Mouse (Mus musculus): ENCODE measurements at regions not wholly inside any gene's neighbourhood (a gene's known extent, or its start where the extent isn't known, plus 50 kb on each side); places are given as distances from the start of the nearest gene placed in this dataset.

- TF ChIP-seq CTCF (IDR thresholded peaks at IDR 0.05; ENCODE audit: low read depth, low read length): no peak
- TF ChIP-seq POLR2A (IDR thresholded peaks at IDR 0.05; ENCODE audit: extremely low read depth, insufficient read depth, low read length): no peak
Observed at GRCm38 (mm10) chr1:35752636-35753035, 315.6 kb upstream of the Hs6st1 start.
